Mouse (Mus musculus) megakaryocyte progenitor cell, adult 5-6 weeks (primary cell): ENCODE results near the gene Prkch. TPM values are rescaled to one million over a fixed set of nuclear protein-coding genes. Genes with fewer than 3 reads are reported as not detected.
A peak's percentile ranks its signal among the peaks of the same experiment; 100 is the strongest.

Source experiments
- ATAC-seq: replicated peaks from 2 replicates; pipeline ENCODE4 v1.8.0; 2016; ENCODE audit warnings: mild to moderate bottlenecking, moderate TSS enrichment, inconsistent platforms; ENCODE audit not compliant: poor library complexity
- total RNA-seq, 2 experiments: library from RNA; stranded (forward) in 1 of 2; stranded (reverse) in 1 of 2; fragments of 157-497, 149-512 nt in 1 of 2; fragments of 200-1000 nt in 1 of 2; gene quantifications; 2 replicates each; pipeline versions ENCODE4 v1.2.3 to v1.2.4; 2015 to 2017

Prkch gene
- total RNA-seq, 2 experiments from 2014 or later: 4.5 to 7.5 TPM

DNA sequence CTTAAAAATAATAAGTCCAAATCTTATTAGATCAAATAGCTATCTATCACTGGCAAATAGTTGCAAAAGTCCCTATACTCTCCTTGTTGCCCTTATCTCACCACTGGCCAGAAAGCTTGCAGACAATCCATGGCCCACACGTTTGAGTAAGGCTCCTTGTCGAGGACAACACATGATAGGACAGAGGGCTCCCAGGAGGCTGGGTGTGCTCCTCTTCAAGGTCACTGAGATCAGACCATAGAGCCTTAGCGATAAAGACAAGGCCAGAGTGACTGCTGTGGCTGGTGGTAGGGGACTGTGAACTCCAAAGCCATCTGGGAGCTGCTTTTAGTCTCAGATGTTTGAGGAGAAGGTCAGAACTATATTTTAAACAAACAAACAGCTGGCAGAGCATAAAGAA is 158.0 kb downstream of the Prkch start:
- ATAC-seq: peak; percentile 63

DNA sequence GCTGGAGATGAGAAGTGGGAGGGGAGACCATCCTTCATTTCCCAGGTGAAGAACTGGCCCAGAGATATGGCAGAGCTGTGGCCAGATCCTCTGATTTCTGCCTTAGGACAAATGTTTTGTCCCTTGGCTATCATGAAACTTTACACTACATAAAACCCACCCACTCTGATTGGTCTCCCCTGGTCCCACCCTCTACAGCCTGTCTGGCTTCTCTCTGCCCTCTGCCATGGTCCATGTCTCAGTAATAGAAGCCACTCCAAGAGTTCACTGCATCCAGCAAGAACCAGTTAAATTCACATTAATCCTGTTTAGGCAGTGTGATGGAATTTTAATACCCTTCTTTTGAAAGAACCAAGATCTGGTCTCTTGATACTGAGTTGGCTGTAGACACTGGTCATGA is 158.5 kb downstream of the Prkch start:
- ATAC-seq: no peak

GRCm38 (mm10) chr12:73746072-73746471 is 161.5 kb downstream of the Prkch start:
- ATAC-seq: no peak

DNA sequence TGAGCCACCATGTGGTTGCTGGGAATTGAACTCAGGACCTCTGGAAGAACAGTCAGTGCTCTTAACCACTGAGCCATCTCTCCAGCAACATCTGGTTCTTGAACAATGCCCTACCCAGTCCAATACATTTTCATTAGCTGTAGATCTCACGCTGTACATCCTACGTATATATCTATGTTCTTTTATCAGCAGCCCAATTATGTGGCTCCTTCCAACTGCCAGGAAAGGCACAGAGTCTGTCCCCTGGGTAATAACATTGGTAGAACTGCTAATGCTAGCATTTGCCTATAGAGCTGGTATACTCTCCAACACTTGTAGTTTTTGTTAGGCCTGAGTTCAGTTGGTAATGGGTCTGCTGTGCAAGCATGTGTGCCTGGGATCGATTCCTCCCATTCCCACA is 163.8 kb downstream of the Prkch start:
- ATAC-seq: peak; percentile 32

GRCm38 (mm10) chr12:73754476-73755150 is 170.0 kb downstream of the Prkch start:
- ATAC-seq: no peak

GRCm38 (mm10) chr12:73755646-73756045 is 171.1 kb downstream of the Prkch start:
- peak; percentile 91 for ATAC-seq

GRCm38 (mm10) chr12:73756527-73756926 is 171.9 kb downstream of the Prkch start:
- ATAC-seq: peak; percentile 37; the same call in 1 of the 2 replicates

- ATAC-seq: no peak
Observed at GRCm38 (mm10) chr12:73762001-73762400, 177.4 kb downstream of the Prkch start.

- no peak for ATAC-seq
Observed at GRCm38 (mm10) chr12:73762762-73763161, 178.2 kb downstream of the Prkch start.

DNA sequence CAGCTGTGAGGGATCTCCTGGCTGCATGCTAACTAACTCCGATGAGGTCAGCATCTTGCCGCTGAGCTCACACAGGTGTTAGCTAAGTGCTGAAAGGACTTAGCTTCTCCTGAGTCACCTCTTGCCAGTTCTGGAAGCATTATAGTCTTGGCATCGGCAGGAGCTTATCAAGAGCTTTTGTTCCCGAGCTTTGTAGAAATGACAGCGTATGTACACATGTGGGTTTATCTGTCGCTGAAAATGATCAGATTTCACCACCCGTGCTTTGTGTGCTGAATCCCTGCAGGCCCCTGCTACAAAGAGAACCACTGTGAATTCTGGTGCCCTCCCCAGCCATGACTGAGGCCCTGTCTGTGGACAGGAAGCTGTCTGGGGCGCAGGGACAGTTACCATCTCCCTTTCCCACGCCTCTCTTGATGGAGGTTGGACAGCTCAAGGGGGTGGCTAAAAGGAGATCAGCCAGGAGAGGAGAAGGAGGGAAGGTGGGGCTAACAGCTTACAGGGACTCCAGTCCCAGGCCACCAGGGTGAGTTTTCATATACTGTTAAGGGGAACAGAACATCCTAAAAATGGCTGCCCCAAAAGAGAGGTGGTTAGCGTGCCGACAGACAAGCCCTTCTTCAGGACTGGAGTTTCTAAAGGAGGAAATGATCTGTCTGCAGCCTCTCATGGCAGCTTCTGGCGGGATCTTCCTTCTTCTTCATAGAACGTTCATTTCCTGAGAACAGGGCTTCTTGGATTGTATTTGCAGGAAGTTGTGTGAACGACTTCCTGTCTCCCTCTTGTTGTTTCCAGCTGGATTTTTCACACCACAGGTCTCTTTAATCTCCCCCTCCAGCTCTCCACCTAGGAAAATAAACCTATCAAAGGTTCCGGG is 180.3 kb downstream of the Prkch start:
- peak; percentile 29; the same call in 1 of the 2 replicates for ATAC-seq

DNA sequence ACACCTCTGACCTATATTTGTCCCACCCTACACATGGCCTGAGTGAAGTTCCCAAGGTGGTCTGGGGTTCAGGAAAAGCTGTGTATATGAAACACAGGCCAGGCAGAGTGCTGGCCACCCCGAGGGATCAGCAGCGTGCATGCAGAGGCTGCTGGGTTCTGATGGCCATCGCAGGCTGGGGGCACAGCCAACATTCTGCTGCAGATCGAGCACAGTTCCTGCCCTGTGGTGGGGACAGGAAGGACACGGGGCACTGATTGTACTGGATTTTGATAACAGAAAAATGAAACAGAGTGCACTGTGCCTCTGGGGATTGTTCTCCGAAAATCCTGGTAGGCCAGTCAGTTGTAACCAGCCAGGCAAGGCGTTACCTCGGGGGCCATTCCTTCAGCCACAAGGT is 181.6 kb downstream of the Prkch start:
- ATAC-seq: peak; percentile 46; the same call in 1 of the 2 replicates

- no peak for ATAC-seq
Observed at GRCm38 (mm10) chr12:73768788-73769187, 184.2 kb downstream of the Prkch start.

DNA sequence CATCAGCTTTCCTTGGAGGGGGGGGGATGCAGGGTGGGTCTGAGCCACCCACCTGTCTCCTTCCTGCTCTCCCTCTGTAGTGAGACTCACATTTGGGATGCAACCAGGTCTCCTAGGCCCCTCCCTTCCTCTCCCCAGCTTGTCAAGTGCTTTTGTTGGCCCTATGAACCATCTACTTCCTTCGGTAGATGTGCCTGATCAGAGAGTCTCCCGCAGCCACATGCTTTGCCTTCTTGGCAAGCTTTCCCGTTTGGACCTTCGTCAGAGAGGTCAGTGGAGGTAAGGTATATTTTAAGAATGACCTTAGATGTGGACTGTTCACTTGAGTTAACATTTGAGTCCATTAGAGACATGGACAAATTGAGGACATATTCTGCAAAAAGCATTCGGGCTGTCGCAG is 184.9 kb downstream of the Prkch start:
- no peak for ATAC-seq

- ATAC-seq: no peak
Observed at GRCm38 (mm10) chr12:73770771-73771170, 186.2 kb downstream of the Prkch start.

DNA sequence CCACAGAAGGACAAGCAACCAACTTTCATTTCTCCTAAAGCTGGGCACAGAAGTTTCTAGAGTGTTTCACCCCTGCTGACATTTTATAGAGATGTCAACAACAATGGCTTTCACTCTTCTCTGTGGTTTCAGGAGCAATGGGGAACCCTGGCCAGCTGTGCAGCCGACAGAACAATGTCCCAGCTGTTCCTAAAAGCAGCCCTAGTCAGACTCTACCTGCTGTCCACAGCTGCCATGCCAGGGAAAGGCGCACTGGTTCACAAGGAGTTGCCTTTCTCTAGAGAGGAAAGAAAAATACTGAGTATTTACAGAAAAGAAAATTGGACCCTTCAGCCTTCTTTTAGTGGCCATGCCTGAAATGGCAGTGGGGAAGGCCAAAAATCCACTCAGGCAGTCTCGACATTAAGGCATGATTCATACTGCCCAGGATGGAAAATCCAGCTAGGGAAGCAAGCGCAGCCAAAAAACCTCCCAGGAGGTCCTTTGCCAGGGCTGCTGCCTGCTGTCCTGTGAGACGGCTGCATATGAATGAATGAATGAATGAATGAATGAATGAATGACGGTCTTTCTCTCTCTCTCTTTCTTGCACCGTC is 190.3 kb downstream of the Prkch start:
- ATAC-seq: no peak

DNA sequence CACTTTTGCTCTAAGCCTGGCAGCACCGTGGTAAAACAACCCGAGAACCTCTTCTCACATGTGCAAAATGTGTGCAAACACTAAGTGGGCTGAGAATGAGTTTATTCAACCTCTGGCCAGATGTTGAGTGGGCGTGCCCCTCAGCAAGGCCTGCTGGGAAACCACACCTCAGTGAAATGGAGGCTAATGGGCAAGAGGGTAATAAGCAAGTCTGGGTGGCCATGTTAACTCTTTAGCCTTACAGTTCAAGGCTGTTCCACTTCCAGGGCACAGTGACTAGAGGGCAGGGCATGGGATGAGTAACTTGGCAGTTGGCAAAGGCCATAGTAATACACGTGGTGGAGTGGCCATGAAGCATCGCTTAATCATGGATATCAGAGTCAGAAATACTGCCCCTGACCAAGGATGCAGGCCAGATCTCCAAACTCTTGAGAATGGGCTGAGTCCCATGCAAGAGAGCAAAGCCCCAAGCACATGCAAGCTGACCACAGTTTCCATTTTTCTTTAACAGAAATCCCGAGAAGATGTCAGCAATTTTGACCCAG is 191.9 kb downstream of the Prkch start:
- ATAC-seq: no peak

DNA sequence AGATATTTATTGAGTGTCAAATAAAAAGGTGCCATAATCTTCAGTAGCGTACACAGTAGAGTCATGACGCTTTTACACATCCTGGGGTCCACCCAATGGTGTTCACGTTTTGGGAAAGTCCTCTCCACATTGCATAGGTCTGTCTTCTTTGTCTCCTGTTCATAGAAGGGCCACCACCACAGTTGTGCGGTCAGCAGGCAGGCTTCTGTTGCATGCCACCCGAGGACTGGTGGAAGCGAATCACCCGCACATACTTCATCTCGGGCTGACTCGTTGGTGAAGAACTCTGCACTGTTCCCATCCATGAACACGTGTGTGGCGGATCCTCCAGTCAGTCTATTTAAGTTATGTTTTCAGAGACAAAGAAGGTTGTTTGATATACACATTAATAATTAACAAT is 193.1 kb downstream of the Prkch start:
- no peak for ATAC-seq

DNA sequence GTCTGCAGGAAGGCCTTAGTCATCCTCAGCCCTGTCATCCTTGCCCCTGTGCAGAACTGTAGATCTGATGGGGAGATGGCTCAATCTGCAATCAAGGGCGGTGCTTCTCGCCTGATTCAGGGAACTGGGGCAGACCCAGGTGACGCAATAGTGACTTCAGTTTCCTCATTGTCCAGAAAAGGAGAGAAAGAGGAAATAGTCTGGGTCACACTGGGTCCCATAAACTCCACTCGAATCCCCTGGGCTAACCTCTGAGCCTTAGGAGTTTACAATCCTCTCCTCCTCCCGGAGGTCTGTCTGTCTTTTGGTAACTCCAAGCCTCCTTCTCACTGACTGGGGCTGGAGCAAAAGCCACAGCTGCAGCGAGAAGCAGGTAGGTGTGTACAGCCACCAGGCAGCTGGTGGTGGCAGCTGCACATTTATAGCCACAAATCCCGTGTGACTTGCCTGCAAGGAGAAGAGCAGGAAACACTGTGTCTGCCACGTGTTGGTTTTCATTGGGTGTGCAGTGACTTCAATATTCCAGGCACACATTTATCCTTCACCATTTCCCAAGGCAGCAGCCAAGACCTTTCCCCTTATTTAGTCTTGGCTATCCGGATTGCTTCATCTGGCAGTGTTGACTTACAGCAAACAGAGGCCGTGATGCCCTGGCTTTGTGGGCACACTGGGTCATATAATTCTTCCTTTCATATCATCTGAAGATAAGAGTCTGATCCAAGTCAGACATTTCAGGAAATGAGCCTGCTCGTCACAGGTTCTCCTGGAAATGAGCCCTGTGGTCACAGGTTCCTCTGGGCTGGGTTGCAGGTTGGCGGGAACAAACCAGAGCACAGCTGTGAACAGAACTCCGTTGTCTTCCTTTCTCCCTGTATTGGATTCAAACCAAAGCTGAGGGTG is 195.0 kb downstream of the Prkch start:
- peak; percentile 96 for ATAC-seq

- ATAC-seq: no peak
Observed at GRCm38 (mm10) chr12:73781425-73782032, 196.9 kb downstream of the Prkch start.

DNA sequence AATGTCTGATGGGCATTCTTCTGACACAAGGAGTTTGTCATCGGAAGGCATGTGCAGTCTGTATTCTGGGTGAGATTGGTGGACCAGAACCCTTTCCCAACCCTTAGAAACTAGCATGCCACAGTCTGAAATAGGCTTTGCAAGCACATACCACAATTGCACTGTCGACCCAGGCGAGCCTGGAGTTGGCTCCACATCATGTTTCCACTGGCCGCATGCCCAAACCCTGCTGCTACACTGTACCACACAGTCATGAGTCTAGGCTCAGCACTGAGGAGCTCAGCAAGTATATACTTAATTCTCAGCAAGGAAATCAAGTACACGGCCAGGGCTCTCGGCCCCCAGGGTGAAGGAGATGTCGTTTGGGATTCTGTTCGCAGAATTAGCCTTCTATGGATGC is 202.3 kb downstream of the Prkch start:
- ATAC-seq: no peak
